Mouse (Mus musculus): ENCODE measurements around the gene Glmp. TPM values are rescaled to one million over a fixed set of nuclear protein-coding genes. Genes with fewer than 3 reads are reported as not detected.

Glmp gene
- total and polyA plus RNA-seq, 2 experiments from 2014 or later, result 76.9 to 142 TPM

DNA sequence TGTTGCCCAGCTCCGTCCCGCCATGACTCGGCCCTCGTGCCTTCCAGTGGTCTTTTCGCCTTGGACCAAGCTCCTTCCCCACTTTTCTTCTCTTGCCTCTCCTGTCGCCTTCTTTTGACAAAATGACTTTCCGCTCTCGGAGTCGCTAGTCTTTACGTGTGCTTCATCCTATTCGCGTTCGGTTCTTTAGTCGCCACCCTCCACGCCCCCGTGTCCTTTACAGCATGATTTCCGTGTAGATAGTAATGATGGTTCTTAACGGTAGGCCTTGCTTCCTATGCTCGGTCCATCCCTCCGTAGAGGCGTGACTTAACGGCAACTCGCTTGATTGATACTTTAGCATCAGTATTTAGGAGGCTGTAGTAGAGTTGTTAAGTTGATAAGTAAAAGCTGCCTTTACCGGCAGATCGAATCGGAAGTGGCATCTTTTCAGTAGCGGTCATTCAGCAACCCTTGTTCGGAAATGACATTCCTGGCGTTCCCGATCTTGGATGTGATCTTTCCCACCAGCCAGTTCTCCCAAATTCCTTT is 27.4 kb upstream of the Glmp start:
- H3K27me3 ChIP-seq (ENCODE audit: insufficient read depth, low read length), result no peaks in the 10 kb centered on the region
- peak overlapping the region; percentile 87 for H3K27ac ChIP-seq
- peak overlapping the region; percentile 86 for H3K4me2 ChIP-seq (ENCODE audit: low read depth, low read length)
- peak overlapping the region; percentile 85 for H3K4me3 ChIP-seq (ENCODE audit: low read length)
- H3K4me1 ChIP-seq (ENCODE audit: insufficient read depth, low read length), result peaks cover 7% of the 10 kb centered on the region
- H3K9ac ChIP-seq (replicated peaks; ENCODE audit: low read length), result peak overlapping the region; percentile 84
- no peaks in the 10 kb centered on the region for H3K9me3 ChIP-seq (ENCODE audit: low read length)
- ATAC-seq, result no peak
- peak; percentile 29 for DNase-seq (ENCODE audit: low spot score)
- TF ChIP-seq CTCF (IDR thresholded peaks at IDR 0.05; ENCODE audit: low read depth), result no peak
- H3K36me3 ChIP-seq (ENCODE audit: insufficient read depth, low read length), result peaks cover 15% of the 10 kb centered on the region
- WGBS, result under 1% methylated on average over 30 of the region's 30 CpGs

DNA sequence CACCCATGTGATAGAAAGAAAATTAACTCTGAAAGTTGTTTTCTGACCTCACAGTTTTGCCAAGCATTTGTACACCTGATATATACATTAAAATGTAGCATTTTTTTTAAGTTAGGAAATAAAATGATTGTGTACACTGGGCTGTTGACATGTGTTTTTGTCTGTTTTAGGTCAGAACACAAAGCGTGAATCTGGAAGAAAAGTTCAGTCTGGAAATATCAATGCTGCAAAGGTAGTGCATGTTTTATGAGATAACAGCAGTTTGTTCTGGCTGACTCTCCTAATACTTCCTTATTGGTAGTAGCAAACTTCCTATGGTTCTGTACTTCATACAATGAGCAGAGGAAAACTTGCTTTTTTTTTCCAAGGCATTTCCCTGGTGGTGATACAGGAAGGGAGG is 25.7 kb upstream of the Glmp start:
- ATAC-seq (no peak), DNase-seq (ENCODE audit: low spot score) (no peak)
- Histone ChIP-seq H3K4me1 (ENCODE audit: insufficient read depth, low read length) (peaks cover 7% of the 10 kb centered on the region), H3K36me3 (ENCODE audit: insufficient read depth, low read length) (peaks cover 31% of the 10 kb centered on the region), H3K27me3 (ENCODE audit: insufficient read depth, low read length) (no peaks in the 10 kb centered on the region), H3K4me3 (ENCODE audit: low read length) (no peak overlapping the region), H3K9ac (replicated peaks; ENCODE audit: low read length) (no peak overlapping the region), H3K9me3 (ENCODE audit: low read length) (no peaks in the 10 kb centered on the region), H3K4me2 (ENCODE audit: low read depth, low read length) (no peak overlapping the region), H3K27ac (no peak overlapping the region)
- no peak for TF ChIP-seq CTCF (IDR thresholded peaks at IDR 0.05; ENCODE audit: low read depth)
- WGBS, result 90% methylated on average over 1 of the region's 1 CpGs

DNA sequence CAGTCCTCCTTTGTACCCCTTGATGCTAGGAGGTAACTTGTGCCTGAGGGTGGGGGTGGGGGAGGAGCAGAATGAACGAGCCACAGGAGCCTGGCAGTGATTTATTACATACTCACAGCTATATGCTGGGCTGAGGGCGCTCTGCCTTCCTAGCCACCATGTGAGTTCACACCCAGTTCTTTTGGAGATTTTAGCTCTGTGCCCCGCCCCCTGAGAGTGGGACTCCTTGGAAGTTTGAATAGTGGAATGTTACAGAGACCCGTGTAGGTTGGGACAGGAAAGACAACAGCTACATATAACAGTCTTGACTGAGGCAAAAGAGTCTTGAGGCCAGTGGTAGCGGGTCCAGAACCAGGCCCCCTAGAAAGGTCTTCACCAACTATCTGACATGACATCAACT is 4.1 kb downstream of the Glmp start:
- TF ChIP-seq CTCF (IDR thresholded peaks at IDR 0.05; ENCODE audit: low read depth), result no peak
- Histone ChIP-seq H3K9me3 (ENCODE audit: low read length) (no peaks in the 10 kb centered on the region), H3K27ac (no peak overlapping the region), H3K36me3 (ENCODE audit: insufficient read depth, low read length) (peaks cover 8% of the 10 kb centered on the region; the same call in 1 of the 2 replicates), H3K9ac (replicated peaks; ENCODE audit: low read length) (no peak overlapping the region), H3K4me2 (ENCODE audit: low read depth, low read length) (no peak overlapping the region), H3K4me1 (ENCODE audit: insufficient read depth, low read length) (peaks cover 9% of the 10 kb centered on the region), H3K27me3 (ENCODE audit: insufficient read depth, low read length) (no peaks in the 10 kb centered on the region), H3K4me3 (ENCODE audit: low read length) (no peak overlapping the region)
- WGBS, result 73% methylated on average over 5 of the region's 5 CpGs
- DNase-seq (ENCODE audit: low spot score), result no peak
- no peak for ATAC-seq

DNA sequence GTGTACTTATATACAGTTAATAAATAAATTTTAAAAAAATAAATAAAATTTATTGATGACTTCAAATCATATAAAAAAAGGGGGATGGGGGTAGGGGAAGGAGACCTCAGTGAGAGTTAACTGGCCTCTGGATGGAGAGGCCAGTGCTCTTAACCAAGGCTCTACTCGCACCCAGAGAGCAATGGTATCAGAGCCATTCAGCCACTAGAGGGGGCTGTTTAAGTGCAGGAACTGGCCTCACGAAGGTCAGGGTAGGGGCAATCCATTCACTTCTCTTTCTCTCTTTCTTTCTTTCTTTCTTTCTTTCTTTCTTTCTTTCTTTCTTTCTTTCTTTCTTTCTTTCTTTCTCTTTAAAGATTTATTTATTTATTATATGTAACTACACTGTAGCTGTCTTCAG is 6.5 kb downstream of the Glmp start:
- Histone ChIP-seq H3K4me2 (ENCODE audit: low read depth, low read length) (no peak overlapping the region), H3K9me3 (ENCODE audit: low read length) (no peaks in the 10 kb centered on the region), H3K36me3 (ENCODE audit: insufficient read depth, low read length) (peaks cover 8% of the 10 kb centered on the region; the same call in 1 of the 2 replicates), H3K27ac (no peak overlapping the region), H3K4me3 (ENCODE audit: low read length) (no peak overlapping the region), H3K4me1 (ENCODE audit: insufficient read depth, low read length) (no peaks in the 10 kb centered on the region), H3K9ac (replicated peaks; ENCODE audit: low read length) (no peak overlapping the region), H3K27me3 (ENCODE audit: insufficient read depth, low read length) (no peaks in the 10 kb centered on the region)
- peak; percentile 34 for DNase-seq (ENCODE audit: low spot score)
- WGBS, result 19% methylated on average over 2 of the region's 2 CpGs
- ATAC-seq, result no peak
- peak; percentile 56 for TF ChIP-seq CTCF (IDR thresholded peaks at IDR 0.05; ENCODE audit: low read depth)

DNA sequence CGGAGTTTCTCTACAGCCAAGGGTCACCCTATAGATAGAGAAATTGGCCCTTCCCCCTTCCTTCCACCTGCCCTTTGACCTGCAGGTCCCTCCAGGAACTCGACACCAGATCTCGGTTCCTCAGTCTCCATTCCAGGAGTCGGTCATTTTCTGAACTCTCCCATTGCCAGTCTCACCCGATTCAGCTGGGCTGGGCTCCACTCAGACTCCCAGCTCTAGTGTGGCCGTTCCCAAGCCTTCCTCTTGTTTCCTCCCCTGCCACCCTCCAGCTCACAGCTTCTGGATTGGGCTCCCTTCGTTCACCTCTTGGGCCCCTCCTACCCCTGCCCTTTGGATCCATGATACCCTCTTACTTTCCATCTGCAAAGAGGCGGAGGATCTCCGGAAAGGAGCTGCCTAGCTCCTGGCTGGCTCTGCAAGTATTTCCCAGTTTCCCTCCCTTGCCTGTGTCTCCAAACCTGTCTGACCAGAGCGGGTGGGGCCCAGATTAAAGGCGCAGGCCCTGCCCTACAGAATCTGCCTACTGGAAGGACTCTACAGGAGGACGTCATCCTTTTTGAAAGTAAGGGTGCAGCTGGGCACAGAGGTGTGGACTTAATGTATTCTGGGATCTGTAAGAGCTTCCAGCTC is 9.3 kb downstream of the Glmp start:
- H3K4me2 ChIP-seq (ENCODE audit: low read depth, low read length), result no peak overlapping the region
- no peak overlapping the region for H3K27ac ChIP-seq
- H3K9me3 ChIP-seq (ENCODE audit: low read length), result no peaks in the 10 kb centered on the region
- no peak for TF ChIP-seq CTCF (IDR thresholded peaks at IDR 0.05; ENCODE audit: low read depth)
- H3K9ac ChIP-seq (replicated peaks; ENCODE audit: low read length), result no peak overlapping the region
- no peaks in the 10 kb centered on the region for H3K27me3 ChIP-seq (ENCODE audit: insufficient read depth, low read length)
- peaks cover 10% of the 10 kb centered on the region; the same call in 1 of the 2 replicates for H3K4me1 ChIP-seq (ENCODE audit: insufficient read depth, low read length)
- no peak overlapping the region for H3K4me3 ChIP-seq (ENCODE audit: low read length)
- no peak for DNase-seq (ENCODE audit: low spot score)
- 68% methylated on average over 12 of the region's 12 CpGs for WGBS
- H3K36me3 ChIP-seq (ENCODE audit: insufficient read depth, low read length), result no peaks in the 10 kb centered on the region
- ATAC-seq, result no peak

DNA sequence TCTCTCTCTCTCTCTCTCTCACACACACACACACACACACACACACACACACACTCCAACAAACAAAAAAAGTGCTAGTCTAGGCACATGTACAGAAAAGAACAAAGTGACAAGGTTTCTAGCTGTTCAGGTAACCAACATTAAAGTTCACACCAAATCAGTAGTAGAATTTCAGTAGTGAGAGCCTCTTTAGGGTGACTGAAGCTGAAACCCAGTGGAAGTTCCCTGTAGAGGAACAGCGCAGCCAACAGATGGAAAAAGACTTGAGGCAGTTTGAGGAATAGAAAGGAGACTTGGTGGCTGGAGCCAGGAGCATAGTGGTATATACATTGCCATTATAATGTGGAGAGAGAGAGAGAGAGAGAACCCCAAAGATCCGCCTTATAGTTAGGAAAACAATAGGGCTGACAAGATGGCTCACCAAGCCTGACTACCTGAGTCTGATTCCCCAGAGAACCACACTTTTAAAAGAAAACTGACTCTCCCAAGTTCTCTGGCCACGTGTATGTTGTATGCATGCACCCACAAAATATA is 10.1 kb downstream of the Glmp start:
- no peak overlapping the region; the same call in 1 of the 2 replicates for H3K27ac ChIP-seq
- 31% methylated on average over 3 of the region's 3 CpGs for WGBS
- DNase-seq (ENCODE audit: low spot score) (no peak), ATAC-seq (no peak)
- no peaks in the 10 kb centered on the region for H3K36me3 ChIP-seq (ENCODE audit: insufficient read depth, low read length)
- H3K4me2 ChIP-seq (ENCODE audit: low read depth, low read length), result peak overlapping the region; percentile 77
- TF ChIP-seq CTCF (IDR thresholded peaks at IDR 0.05; ENCODE audit: low read depth), result no peak
- H3K27me3 ChIP-seq (ENCODE audit: insufficient read depth, low read length), result no peaks in the 10 kb centered on the region
- H3K4me3 ChIP-seq (ENCODE audit: low read length), result peak overlapping the region; percentile 81
- H3K9me3 ChIP-seq (ENCODE audit: low read length), result no peaks in the 10 kb centered on the region
- H3K9ac ChIP-seq (replicated peaks; ENCODE audit: low read length), result peak overlapping the region; percentile 85
- peaks cover 10% of the 10 kb centered on the region; the same call in 1 of the 2 replicates for H3K4me1 ChIP-seq (ENCODE audit: insufficient read depth, low read length)

Measured in hindbrain, postnatal 0 days (tissue).